15 mouse cellular contexts compared by ENCODE assay signal in genomic region chr13:57338676-57339075, GRCm38 (mm10).
"Had no signal": no experiment of that assay in that cellular context is flagged by ENCODE, and none has a peak within 500 bp of the region (broad histone marks: within the 10 kb centered on the region; RNA-seq: fewer than 3 reads in every experiment).

No protein-coding gene starts in this region.

- H3K4me2 ChIP-seq: neural tube, embryonic 15.5 days; stomach, embryonic 15.5 days had no signal

- DNase-seq: retina, postnatal 1 day; right cerebral cortex, adult 18-20 months; right cerebral cortex, postnatal 14 days; right cerebral cortex, postnatal 25 days; right cerebral cortex, postnatal 4 days; spleen, adult 18-20 months; thymus, adult 18-20 months; thymus, adult 2 months; thymus, postnatal 14 days; thymus, postnatal 25 days; thymus, postnatal 36 days; thymus, postnatal 4 days had no signal

- H3K9ac ChIP-seq: neural tube, embryonic 15.5 days; stomach, embryonic 15.5 days had no signal

- H3K9me3 ChIP-seq: neural tube, embryonic 15.5 days; stomach, embryonic 15.5 days had no signal

- H3K36me3 ChIP-seq: neural tube, embryonic 15.5 days; stomach, embryonic 15.5 days had no signal

- H3K27me3 ChIP-seq: neural tube, embryonic 15.5 days; stomach, embryonic 15.5 days had no signal

- H3K27ac ChIP-seq: stomach, embryonic 15.5 days; stomach, postnatal 0 days had no signal

- H3K4me3 ChIP-seq: neural tube, embryonic 15.5 days; stomach, embryonic 15.5 days had no signal

- H3K4me1 ChIP-seq: stomach, embryonic 15.5 days had no signal
